Mouse (Mus musculus) frontal cortex, postnatal 14 days (tissue): ENCODE data around the gene Gm44579.

ENCODE experiments used
- DNase-seq, 2 experiments: peaks; one replicate each; pipeline ENCODE4 v3.0.0; 2022; ENCODE audit warnings: low spot score in 2 of 2

Gm44579 gene

DNA sequence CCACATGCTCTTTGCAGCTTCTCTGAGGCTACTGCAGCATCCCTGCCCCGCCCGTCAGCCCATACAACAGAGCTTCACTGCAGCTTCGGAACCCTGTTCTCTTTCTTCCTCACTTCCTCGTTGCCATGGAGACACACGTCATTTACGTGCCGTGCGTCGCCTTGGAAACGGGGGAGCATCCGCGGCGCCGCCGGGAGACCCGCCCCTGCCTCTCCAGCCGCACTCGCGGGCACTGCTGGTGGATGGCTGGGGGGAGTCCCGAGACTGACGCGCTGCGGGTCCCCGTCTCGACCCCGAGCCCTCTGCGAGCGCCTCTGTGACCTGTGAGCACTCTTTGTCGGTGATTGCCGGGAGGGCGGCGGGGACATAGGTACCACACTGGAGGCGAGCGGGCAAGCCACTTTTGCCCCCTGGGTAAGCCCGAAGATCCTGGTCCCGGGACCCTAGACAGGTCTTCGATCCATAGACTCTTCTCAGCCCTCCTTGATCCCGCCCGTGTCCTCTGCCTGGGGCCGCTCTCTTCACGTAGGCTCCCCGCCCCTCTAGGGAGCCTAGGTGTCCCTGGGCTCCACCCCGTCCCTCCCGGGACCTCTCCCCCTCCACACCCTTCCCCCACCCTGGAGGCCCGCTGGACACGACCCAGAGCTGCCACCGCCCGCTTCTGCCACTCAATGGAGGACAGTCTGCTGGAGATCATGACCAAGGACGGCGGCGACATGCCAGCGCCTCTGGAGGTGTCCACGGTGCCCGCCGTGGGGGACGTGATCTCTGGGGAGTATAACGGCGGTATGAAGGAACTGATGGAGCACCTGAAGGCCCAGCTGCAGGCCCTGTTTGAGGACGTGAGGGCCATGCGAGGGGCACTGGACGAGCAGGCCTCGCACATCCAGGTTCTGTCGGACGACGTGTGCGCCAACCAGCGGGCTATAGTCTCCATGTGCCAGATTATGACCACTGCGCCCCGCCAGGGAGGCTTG lies 52.8 kb downstream of the Gm44579 start:
- peak; percentile 86 to 88 for DNase-seq

DNA sequence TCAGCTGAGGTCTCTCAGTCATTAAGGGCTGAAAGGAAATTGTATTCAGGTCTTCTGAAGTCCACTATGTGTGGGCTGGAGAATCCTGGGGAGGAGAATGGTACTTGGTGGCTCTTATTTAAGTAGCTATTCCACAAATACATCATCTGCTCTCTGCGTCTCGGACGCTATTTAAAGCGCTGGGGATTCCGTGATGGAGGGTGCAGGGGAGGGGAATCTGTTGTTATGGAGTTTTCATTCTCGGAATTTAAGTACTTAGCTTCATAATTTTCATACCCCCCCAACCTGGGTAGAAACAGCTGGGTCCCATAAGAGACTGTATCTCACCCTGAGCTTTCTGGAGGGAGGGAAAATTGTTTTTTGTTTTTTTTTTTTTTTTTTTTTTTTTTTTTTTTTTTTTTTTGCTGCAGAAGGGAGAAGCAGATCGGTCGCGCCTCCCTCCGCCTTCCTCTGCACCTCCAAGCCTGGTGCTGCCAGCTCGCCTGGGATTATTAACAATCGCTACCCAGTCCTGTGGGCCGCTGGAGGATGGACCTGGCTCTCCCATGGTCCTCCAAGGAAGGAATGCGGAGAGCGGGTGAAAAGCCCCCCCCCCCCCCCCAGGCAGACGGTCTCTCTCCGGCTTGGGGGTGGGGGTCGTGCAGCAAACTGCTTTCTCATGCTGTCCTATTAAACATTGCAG lies 53.7 kb downstream of the Gm44579 start, which contains the start of gene Ccdc184:
Ccdc184 (plus strand) TSS at position 196 of the 682 bp plus-strand sequence.
- peak in 1 of 2 experiments; percentile 19 for DNase-seq

DNA sequence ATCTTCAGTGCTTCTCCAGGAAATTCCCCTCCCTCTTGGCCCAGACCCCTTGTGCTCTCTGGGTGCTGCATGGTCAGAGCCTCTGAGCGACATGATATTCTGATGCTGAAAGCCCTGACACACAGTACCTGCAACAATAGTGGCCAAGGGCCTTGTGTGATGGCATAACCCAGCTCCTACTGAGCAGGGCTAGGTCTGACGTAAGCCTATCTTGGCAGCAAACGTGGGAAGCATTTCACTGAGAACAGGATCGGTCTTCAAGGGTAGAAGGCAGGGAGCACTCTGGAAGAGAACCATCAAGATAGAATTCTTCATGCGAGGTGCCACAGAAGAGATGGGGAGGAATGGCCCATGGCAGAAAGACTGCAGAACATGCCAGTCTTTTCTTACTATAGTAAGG lies 55.3 kb downstream of the Gm44579 start, which contains the start of gene Asb8:
Asb8 (minus strand) TSS at position 101 of the 400 bp plus-strand sequence.
- DNase-seq = no peak

DNA sequence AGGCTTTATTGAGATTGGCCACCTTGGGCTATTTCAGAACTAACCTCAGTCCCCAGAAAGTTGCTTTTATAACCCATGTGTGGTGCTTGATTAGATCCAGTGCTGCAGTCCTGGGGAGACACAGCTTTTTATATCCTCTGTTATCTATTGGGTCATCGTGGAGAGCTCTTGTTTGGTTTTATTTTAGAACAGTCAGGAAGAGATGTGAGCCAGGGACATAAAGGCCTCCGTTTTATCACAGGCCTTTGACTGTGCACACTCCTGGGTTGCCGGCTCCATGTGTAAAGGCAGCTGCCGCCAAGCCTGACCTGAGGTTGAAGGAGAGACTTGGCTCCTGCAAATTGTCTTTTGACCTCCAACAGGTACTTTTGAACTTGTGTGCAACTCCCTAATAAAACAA lies 58.2 kb downstream of the Gm44579 start:
- no peak for DNase-seq

DNA sequence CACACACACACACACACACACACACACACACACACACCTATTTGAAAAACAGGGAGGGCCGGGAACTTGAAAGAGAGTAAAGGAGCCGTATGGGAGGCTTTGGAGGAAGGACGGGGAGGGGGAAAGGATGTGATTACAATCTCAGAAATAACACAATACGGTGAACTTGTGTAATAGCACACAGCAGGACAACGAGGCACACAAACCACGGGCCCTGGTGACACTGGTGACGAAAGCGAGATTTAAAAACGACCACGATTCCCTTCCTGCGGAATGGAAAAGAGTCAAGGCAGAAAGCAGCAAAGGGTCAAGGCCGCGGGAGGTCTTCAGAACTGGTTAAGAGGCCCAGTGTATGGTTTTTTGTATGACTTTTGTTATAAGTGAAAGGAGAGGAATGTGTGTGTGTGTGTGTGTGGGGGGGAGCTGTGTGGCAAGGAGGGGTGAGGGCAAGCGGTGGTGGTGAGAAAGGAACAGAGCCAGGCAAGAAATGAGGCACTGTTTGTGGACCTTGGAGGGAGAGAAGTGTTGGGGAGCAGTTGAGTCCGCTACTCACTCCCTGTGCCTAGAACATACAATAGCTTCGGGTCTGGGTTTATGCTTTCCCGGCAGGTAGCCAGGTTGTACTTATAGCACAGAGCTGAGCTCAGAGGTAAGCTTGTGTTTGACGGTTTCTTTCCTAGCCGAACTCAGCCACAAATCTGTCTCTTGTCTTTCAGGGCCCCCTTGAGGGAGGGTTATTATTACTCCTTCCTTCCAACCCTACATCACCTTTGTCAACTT lies 59.6 kb downstream of the Gm44579 start:
- DNase-seq = no peak

DNA sequence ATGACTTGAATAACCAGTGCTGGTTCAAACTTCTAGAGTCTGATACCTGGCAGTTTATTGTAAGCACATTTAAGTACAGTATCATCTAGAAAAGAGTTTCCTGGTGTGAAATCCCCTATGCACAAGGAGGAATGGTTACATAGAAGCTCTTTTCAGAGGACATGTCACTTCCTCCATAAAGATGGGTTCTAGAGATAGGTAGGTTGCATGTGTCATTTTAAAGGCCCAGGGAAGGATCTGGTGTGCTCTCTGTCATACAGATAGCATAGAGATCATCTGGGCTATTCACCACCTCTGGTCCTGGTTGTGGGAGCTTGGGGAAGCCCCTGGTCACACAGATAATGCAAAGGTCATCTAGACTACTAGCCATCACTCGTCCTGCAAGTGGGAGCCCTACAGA lies 63.5 kb downstream of the Gm44579 start:
- DNase-seq = no peak

DNA sequence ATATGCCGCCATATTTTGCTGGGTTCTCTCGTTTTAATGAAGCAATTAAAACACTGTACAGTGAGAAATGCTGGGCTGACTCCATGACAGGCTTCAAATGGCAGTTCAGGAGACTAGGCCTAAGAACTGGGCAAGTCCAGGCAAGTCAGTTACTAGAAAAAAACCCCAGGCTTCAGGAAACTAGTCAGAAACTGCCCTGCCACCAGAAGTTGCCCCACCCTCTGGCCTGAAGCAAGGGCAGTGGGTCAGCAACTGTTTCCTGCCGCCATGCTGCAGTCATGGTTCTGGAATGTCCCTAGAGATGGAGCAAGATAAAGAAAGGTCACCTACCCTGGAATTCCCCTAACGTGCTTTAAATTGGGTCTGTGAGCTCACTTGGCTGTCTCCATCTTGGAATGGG lies 64.8 kb downstream of the Gm44579 start:
- no peak for DNase-seq

DNA sequence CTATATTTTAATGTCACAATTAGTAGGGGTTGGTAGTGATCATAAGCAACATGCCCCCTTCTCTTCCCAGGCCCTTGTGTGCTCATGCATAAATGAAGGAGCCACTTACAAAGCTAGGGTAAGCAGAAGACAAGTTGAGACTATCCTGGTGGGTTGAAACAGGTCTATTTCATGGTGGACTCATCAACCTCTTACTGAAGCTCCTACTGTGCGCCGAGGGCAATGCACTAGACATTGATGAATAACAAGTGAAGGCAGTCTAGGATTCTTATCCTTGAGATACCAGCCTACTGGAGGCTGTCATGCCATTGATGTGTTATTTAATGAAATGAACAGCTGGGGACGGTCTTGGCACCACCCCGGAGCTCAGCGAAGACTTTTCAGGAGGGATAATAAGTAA lies 65.5 kb downstream of the Gm44579 start:
- DNase-seq = no peak

DNA sequence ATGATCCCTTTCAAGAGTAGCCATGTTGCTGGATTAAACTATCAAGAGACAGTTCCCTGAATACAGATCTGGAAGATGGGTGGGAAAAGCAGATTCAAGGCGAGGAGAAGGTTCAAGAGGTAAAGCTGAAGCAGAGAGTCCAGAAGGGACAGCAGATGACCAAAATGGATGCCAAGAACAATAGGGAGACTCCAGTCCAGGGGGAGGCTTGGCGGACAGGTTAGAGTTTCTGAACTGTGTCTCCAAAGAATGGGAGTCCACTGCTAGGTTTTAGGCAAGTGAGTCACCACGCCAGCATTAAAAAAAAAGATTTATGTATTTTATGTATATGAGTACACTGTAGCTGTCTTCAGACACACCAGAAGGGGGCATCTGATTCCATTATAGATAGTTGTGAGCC lies 66.1 kb downstream of the Gm44579 start:
- DNase-seq = no peak

DNA sequence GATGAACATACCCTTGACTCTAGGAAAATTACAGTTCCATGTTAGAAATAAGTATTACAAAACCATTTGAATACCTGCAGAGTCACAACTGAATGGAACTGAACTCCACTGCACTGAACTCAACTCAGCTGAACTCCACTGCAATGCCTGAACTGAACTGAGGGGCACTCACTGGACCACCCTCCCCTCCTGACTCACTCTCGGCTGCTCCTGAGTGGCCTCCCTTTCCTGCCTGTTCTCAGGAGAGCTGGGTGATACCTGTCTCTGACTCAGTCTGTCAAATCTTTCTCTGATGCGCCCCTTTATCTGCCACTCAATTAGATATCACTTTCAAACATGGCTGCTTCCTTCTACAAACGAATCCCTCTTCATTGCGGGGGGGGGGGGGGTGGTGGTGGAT lies 66.6 kb downstream of the Gm44579 start:
- DNase-seq = no peak

DNA sequence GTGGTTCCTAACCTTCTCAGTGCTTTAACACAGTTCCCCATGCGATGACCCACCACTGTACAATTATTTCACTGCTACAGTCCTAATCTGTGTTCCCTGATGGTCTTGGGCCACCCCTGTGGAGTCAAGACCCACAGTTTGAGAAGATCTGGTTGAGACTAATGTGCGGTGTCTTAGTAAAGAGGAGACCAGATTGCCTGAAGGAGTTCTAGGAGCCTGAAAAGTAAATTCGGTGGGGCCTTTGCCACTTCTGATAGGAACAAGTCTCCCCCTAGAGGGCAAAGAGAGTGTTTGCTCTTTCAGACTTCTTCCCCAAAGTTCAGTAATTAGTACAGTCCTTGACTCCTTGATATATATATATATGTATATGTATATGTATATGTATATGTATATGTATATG lies 67.2 kb downstream of the Gm44579 start:
- no peak for DNase-seq

DNA sequence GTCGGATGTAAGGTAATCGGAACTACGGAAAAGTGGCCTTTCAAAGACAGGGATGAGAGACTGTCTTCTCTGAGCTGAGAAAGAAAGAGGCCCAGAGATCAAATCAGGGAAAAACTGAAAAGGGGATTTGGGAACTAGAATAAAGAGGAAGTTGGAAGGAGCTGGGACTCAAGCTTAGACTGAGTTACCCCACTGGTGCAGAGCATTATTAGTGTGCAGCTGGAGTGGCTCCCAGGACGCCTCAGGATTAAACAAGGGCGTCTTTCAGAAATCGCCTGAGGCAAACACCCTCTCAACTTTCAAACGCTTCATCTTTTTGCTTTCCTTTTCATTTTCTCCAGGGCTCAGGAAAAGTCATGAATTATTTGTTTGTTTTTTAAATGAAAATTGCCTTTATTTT lies 67.9 kb downstream of the Gm44579 start:
- no peak for DNase-seq

DNA sequence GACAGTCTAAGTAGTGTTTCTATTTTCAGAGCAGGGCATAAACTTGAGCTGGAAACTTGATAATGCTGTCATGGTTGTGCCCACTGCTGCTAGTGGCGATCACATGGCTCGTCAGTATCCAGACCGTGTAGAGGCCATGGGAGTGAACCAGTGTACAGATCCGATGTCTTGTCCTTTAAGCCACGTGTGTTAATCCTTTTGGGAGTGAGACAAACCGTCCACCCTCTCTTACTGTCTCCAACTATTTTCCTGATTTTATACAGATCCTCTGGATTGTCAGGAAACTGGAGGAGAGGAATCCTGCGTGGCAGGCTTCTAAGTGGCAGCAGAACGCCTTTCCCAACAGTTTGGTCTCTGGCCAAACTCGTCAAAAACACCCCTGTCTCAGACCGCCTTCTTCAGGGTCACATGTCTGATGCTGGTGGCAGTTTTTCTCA lies 71.6 kb downstream of the Gm44579 start:
- DNase-seq = no peak

DNA sequence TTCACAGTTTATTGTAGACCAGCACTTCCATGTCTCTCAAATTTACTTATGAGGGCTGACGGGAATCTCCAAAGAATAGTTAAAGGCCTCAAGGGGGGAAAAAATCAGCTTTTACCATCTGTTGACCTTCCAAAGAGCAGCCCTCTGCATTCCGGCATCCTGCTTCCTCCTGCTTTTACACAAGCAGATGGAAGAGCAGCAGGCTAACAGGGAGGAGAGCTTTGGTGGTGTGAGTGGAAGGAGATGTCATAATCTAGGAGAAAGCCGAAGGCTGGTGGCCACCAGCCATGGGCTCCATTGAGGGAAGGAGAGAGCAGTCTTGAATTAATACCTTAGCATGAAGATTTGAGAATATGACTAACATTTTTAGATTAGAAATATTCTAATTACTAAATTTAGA lies 72.4 kb downstream of the Gm44579 start:
- DNase-seq = no peak

DNA sequence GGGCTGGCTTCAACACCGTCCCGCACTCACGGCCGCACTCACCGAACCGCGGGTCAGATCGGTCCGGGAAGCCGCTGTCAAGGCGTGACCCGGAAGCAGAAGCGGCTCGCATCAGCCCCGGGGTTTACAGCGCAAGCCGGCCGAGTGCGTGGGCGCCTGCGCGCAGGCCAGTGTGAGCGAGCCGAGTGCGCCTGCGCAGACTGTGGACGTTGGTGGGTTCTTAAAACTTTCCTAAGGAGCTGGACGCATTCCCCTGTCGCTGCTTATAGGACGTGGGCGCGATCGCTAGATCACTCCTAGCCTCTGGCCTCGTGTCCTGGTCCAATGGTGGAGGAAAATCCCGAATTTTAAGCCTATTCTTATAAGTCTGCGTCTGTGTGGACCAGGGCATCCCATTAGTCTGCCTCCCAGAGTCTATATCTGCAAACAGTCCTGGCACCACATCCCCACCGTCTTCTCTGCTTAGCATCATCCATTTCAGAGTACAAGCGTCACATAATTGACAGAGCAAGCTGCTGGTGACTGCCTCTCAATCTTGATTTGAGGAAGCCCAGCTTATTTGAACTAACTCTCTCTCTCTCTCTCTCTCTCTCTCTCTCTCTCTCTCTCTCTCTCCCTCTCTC lies 75.1 kb downstream of the Gm44579 start:
- DNase-seq = peak; percentile 87 to 92

DNA sequence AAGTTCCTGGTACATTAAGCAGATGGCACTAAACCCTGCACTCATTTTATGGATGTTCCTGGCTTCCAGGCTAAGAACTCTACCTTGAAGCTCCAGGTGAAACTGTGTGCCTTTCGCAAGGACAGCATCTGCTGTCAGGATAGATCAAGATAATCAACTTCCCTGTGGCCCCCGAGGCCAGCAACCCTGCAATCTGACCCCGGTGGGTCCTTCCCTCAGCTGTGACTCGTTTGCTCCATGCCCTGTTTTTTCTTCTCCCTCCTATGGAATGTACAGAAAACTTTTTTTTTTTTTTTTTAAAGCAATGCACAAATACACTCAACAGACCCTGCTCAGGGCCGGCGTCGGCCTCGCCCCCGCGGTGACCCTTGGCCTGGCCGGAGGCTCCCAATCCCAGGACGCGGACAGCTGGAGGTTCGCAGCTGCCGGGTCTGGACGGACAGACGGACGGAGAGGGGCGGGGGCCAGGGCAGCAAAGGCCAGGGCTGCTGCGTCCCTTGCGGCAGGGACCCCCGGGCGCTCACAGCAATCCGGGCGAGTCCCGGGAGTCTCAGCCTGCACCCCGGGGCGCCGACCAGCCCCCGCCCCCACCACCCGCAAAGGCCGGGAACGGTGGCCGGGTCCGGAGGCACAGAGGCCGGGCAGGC lies 75.8 kb downstream of the Gm44579 start:
- no peak for DNase-seq

DNA sequence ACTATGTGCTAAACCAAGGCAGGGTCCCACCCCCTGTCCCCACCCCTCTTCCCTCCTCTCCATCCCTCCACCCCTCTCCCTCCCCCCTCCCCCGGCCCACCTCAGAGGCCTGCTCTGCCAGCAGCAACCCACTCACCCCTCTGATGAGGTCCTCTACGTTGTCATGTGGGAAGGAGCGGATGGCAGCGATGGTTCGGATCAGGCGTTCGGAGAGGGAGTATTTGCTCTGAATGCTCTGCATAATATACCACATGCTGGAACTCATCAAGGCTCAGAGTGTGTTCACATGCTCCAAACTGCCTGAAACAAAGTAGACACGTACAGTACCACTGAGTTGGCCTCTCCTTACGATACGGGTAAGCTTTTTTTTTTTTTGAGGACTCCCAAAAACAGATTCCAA lies 78.3 kb downstream of the Gm44579 start:
- DNase-seq = no peak

DNA sequence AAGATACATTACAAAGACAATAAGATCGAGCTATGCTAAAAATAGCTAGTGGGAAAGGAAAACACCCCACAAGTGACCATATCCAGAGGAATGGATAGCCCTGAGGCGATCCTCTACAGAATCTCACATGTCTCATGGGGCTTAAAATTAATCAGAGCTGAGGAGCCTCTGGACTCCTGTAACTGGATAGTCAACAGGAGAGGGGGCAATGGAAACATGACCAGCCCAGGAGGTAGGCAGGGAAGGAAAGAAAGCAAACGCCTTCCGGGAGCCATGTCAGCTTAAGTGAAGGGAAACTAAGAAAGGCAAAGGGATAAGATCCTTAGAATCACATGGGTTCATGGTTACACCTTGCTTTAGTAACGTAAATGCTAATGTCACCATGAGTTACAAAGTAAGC lies 80.0 kb downstream of the Gm44579 start:
- no peak for DNase-seq

DNA sequence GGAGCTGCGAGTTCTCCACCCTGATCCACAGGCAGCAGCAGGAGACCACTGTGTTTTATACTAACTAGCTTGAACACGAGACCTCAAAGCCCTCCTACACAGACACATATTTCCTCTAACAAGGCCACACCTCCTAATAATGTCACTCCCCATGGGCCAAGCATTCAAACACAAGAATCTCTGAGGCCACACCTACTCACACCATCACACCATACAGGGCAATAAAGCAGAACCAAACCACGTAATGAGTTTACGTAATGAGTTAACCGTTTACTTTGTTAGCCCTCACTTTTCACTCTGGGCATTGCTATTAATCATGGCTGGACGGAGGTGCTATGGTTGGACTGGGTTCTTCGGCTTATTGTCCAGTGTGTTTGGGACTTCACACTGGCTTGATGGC lies 81.0 kb downstream of the Gm44579 start:
- no peak for DNase-seq

DNA sequence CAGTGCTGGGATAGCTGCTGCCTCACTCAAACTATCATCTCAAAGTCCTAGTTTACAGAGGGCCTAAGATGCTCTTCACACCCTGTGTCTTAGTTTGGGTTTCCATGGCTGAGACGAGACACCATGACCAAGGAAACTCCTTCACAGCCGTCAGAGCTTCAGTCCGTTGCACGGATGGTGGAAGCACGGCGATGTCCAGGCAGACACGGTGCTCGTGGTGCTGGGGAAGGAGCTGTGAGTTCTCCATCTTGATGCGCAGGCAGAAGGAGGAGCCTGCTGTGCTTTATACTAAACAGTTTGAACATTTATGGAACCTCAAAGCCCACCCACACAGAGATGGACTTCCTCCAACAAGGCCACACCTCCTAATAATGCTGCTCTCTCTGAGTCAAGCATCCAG lies 83.9 kb downstream of the Gm44579 start:
- no peak for DNase-seq
